Mouse (Mus musculus): ENCODE results near the gene Mark2.
"Not testable (repeated sequence)": the region's sequence is repeated elsewhere in the genome, so short reads cannot be mapped to it uniquely, and the experiment has no call there.

The Mark2 gene

DNA sequence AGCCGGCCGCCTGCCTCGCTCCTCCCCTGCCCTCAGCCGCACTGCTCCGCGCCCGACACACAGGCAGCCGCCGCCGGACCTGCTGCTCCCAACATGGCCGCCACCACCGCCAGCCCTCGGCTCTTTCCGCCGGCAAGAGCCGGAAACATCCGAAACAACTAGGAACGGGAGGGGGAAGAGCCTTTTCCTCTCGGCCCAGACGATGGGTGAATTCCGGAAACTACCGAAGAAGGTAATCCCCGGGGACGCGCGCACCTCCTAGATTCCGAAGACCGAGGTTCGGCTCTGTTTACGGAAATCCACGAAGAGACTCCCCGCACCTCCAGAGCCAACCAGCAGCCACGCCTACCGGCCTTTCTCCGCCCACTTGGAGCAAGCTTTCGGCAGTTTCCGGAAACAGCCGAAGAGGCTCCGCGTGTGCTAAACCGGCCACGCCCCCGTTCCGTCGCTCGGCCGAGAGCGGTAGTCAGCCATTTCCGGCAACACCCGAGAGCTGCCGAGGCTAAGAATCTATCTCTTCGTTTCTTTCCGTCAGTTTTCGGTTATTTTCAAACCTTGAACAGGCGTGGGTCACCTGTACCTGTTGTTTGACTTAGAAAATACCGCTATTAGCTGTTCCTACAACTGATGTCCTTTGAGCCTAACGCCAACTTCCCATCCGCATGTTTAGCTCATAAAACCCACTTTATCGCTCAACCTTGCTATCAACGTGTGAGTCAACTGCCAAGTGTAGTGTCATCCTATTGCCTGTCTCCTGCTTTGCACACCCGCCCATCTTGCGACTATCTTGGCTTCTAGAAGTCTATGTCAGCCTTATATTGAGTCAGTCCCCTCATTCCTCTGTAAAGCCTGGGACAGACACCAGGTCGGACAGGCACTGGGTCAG lies at the start of gene Mark2:
Gene Mark2 (minus strand): TSS at position 349 of the 886 bp plus-strand sequence.
- peak; percentile 100 for DNase-seq

DNA sequence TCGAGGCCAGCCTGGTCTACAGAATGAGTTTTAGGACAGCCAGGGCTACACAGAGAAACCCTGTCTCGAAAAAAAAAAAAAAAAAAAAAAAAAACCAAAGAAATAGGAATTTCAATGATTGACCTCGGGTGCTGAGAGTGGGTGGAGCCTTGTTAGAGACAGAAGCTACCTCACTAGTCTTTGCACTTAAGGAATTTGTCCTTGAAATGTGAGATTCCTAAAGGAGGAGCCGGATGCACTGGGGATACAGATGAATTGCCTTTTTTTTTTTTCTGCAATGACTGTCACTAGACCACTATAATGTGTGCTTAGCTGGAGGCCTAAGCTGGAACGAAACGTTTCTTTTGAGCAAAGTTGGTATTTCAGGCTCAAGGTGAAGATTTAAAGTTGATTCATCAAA lies 46.8 kb upstream of the Mark2 start:
- no peak for DNase-seq

DNA sequence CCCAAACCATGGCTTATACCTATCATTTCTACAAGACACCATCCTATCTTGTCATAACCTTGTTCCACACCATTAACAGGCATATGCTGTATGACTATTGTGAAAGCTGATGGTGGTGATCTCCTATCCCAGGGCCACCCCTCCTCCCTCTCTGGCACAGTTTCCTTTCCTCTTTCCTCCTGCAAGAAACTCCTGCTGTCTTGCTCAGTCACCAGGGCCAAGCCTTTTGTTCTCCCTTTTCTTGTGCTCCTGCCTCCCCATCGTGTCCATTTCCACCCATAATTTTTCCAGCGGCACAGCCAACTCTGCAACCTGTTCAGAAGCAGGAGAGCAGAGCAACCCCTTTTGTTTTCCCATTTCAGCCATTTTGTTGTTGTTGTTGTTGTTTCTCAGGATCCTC lies 44.4 kb upstream of the Mark2 start:
- DNase-seq, result no peak

DNA sequence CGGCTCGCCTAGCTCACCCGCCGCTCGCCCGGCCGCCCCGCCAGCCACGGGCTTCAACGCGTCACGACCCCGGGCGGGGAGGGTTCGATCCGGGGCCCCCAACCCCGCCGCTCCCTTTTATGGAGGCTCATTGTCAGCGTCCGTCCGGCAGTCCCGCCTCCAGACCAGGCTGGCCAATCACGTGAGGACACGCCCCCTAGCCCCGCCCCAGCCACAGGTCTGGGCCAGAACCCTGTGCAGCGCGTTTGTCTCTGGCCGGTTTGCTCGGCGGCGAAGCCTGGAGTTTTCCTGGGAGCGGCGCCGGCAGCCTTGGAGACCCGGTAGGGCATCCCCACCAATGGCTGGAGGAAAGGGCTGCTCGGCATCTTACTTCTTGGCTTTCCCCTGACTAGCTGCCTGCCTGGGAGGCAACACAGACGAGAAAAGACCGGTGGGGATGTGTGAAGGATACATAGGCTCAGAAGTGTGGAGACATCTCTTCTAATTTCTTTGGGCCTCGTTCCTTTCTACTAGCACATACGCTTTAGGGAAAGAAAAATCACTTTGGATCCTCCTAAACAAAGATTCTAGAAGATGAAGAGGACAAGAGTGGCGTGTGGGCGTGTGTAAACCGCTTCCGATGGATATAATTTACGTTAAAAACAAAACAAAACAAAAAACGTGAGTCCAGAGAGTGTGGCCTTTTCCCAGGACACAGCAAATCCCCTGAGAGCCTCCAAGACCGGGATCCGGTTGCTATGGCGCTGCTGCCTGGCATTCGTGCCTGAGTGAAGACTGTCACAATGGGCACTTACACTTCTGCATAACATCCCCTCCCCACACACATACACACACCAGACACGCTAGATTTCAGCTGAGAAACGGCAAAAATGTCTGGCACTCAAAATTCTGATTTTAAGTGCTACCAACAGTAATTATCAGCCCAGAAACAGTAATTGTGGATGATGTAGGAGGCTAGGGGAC lies 41.5 kb upstream of the Mark2 start, which contains the start of gene Spindoc:
Gene Spindoc (minus strand): TSS at position 92 of the 963 bp plus-strand sequence.
- peak; percentile 99 for DNase-seq

DNA sequence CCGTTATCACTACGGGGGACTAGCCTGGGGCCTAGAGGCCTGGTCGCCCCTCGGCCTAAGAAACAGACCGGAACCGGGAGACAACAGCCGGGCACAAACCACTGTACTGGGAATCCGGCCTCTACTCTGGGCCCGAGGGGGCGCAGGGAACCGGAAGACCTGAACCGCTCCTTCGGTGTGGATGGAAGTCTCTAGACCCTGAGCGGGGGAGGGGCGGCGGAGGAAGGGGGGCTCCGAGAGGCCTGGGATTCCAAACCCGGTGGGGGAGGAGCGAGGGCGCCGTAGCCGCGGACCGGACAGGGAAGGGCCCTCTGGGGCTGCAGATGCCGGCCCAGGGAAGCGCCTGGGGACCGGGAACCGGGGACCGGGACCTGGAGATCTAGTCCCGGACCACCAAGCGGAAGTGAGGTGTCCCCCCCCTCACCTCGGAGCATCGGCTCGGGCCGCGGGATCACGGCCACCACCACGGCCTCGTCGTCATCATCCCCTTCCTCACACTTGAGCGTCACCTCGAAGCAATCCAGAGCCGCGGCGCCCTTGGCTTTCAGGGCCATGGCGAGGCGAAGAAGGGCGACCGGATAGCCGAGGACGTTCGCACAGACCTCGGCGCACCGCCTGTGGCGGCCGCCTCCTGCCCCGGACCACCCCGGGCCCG lies 40.7 kb upstream of the Mark2 start:
- DNase-seq, result peak; percentile 58

DNA sequence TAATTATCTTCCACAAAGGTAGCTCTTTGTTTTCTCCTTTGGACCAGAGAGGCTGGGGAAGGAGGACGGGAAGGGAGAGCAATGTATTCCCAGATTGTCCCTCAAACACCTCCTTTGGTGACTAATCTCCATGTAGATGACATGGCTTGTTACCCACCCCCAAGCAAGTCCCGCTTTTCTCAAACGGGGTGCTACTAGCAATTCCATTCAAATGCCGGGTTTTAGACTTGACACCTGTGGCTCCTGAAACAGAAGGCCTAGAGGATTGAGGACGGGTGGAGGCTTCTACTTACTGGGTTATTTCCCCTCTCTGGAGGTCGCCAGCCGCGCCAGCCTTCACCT lies 40.2 kb upstream of the Mark2 start:
- no peak for DNase-seq

DNA sequence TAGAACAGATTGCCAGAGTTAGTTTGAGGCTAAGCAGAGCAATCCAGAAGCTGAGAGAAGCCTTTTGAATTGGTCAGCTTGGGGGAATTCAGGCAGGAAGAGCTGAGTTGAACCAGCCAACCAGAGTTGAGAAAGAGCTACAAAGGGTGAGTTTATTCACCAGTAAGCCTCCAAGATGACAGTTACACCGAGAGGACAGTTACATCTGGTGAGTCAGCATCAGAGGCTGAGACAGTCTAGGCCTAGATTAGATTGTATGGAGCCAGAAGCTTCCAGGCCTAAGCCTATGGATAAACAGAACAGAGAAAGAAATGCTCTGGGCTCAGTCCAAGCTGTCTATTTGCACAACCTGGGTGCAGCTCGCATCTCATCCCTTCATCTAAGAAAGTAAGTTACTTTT lies 36.0 kb upstream of the Mark2 start:
- no peak for DNase-seq

DNA sequence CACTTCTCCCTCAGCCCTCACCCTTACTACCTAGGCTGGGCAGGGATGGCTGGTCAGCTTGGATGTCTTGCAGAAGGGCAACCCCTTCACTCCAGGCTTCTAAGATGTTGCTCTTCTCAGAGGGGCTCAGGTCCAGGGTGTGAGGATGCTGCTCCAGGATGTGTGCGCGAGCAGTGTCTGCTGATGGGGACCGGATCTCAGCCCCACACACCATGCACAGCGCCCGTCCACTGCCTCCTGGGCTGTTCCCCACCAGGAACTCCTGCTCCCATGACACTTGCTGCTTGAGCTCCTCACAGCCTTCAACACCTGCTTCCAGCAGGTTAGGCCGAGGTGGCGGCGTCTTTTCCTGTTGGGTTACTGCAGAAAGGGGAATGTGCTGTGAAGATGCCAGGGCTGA lies 32.8 kb upstream of the Mark2 start:
- DNase-seq, result no peak

DNA sequence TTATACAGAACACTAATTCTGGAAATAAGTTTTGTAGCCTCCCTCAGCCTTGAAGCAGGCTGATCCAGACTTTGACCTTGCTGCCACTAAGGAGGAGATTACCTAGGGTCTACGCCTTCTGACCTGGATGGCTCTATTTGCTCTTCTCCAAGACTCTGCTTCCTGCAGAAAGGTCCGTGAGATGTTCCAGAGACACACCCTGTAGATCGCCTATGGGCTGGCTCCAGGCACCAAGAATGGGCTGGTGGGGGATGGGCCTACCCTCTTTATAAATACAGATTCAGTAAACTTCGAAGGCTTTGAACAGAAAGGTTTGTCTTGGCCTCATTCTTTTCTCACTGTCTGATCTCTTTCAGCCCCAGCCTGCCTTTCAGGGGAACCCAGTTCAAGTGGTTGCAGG lies 27.8 kb upstream of the Mark2 start:
- DNase-seq, result not testable (repeated sequence)

DNA sequence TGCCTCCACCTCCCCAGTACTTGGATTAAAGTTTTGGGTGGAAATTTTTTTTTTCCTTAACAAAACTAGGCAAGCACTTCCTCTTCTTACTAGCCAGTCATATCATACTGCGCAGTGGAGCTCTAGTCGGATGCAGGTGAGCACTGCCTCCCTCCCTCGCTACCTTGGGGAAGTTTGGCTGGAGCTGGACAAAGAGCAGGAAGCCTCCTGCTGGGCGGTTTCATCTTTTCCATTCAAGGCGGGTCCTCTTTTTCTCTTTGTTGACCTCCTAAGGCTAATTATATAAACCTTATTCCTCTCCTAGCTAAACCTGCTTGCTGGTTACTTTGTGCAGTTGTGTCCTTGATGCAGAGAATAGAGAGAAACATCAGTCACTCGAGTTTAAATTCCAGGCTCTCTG lies 12.0 kb upstream of the Mark2 start:
- no peak for DNase-seq

DNA sequence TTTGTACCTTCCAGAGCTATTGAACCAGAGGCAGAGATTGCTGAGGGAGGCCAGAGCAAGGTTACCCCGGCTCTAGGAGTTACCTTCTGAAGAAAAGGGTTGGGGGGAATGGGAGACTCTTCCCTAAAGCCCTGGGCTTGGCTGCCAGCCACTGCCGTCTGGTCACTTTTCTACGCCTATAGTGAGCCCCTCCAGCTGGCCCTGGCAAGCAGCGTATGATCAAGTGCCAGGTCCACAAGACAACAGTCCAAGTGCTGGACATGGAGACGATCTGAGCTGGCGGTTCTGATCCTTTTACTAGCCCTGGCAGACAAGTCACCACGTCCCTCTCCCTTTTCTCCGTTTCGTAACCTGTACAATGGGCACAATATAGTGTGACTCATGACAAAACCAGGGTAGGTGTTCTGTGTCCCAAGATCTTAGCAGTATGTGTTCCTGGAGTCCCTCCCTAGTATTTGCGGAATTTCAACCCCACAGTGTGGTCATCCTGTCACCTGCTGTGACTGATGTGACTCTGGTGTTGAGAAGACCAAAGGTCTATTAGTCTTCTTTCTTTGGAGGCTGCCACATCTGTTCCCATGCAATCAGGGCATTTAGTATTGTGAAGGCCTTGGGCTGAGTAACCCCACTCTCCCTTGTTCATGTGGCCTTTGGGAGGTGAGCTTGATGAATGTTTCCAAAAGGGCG lies 11.3 kb upstream of the Mark2 start:
- no peak for DNase-seq

DNA sequence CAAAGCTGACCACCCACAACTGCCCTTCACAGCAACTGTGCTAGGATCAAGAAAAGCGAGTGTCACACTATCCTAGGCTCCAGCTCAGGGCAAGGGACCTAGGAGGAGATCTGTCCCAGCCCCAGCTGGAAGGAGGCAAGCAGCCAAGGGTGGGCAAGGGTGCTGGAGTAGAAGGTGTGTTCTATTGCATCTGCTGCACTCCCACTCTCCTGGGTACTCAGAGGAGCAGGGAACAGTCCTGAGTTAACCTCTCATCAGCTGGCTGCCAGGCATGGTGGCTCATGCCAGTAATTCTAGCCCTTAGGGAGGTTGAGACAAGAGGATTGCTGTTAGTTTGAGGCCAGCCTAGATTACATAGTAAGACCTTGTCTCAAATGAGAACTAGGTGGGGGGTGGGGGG lies 8.3 kb upstream of the Mark2 start:
- no peak for DNase-seq

DNA sequence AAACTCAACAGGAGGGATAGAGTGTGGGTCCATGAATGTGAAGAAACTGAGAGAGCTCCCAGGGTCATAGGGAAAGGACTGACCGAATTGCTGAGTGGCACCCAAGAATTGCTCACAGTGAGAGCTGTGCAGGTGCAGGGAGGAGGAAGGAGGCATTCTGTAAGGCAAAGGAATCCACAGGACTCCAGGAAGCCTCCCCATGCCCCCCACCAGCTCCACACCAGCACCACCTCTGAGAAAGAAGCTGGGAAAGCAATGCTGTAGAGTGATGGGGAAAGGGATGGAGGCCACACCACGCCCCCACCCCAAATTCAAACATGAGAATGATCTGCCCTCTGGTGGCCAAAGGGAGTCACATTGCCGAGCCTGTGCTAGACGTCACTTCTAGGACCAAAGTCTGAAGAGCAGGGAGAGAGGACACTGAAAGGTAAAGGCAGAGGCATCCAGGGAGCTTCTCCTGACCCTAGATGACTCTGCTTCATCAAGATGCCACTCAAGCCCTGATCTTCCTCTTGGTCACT lies 3.6 kb upstream of the Mark2 start:
- peak; percentile 39 for DNase-seq

DNA sequence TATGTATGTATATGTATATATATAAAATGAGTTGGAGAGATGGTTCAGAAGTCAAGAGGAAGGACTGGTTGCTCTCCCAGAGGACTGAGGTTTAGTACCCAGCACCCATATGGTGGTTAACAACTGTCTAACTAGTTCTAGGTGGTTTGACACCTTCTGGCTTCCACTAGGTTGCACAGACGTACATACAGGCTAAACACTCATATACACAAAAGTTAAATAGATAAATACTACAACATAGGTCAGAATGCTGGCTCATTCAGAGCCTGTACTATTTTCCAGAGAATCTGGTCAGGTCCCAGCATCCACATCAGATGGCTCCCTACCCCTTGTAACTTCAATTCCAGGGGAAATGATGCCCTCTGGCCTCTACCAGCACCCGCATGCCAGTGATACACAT lies 986 bp upstream of the Mark2 start:
- peak; percentile 62 for DNase-seq

DNA sequence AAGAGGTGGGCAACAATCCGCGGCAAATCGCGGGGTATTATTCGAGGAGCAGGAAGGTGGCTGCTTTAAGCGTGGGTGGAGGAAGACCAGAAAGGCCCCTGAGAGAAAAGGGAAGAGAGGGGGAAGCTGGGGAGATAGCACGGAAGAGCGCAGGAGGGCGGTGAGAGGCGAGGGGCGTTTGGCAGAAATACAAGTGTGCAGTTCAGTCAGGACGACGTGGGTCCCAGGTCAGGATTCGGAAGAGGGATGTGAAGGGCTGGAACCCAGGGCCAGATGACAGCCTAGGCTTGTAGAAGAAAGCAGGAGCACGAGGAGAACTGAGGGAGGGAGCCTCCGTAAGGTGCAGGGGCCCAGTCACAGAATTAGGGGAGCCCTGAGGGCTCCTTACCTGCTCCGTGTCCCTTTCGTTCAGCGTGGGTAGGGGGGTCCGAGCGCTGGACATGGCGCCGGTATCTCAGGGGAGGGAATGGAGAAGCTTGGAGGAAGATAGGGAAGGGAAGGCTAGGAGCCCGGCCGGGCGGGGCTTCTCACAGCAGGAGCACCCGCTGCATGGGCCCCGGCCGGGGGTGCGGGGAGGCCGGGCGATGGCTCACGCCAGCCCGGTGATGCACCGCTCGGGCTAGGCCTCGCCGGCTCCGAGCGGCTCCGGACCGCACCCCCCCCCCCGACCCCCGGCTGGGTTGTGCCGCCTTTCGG lies 732 bp downstream of the Mark2 start:
- DNase-seq, result peak; percentile 71

DNA sequence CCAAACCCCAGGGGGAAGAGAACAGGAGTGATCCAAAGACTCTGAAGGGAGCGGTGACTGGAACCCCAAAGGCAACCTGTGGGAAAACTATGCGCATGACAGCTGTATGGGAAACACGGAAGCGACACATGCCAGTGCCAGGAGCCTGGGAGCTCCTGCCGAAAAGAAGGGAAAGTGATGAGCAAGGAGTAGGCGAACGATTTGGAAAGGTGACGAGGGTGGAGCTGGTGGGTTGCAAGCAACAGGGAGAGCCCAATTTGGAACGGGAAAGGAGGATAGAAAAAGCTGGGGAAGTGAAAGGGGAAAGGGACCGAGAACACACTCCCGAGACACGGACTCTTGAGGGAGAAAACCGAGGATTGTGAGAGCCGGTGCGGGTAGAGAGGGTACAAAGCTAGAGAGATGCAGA lies 1.3 kb downstream of the Mark2 start:
- peak; percentile 61 for DNase-seq

DNA sequence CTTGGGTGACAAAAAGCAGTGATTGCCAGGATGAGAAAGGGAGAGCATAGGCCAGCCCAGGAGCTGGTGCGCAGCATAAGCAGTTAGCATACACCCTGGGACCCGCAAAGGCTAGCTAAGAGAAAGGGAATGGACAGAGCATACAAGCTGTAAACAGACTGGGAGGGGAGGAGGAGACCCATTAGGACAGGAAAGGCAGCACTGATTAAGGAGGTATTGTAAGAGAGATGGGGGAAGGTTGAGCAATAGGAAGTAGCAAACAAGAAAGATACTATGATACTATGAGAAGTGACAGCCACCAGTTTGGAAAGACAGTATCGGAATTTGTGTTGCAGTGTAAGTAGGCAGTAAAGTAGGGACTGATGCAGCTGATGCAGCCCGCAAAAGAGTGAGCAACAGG lies 1.8 kb downstream of the Mark2 start:
- peak; percentile 42 for DNase-seq

DNA sequence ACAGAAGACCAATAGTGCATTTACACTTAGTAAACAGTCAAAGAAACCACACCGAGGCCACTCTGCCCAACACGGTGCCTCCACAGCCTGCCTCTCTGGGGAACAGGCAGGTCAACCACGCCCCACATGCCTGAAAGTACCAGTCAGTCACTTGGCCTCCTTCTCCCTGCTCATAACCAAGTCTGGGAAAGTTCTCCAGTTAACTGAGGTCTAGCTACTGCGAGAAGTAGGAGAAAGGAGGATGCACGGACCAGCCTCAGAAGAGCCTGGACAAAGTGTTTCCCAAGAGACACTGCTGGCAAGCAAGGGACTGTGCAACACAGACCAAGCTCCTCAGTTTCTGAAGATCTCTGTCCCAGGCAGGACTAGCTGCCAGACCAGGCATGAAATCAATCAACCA lies 2.6 kb downstream of the Mark2 start:
- DNase-seq, result no peak

DNA sequence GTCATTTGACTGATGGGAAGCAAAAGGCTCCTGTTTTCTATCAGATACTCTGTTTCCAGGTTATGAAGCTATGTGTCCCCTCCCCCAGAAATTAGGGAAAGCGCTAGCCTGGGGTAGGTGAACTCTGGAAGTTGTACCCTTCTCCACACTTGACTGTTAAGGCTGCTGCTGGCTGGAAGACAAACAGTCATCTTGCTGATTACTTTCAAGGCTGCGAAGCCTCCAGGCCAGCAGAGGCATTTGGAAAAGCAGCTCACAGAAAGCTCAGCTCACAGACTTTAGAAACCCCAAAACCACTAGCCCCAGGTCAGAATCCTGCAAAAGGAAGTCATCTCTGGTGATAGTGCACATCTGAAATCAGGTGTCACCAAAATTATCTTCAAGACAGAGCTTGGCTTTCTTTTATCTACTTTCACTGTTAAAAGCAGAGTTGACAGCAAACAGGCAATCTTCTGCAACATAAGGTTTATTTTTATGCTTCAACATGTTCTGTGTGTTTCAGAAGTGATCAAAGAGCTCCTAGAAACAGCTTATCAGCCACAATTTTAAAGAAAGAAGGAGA lies 3.8 kb downstream of the Mark2 start:
- no peak for DNase-seq

DNA sequence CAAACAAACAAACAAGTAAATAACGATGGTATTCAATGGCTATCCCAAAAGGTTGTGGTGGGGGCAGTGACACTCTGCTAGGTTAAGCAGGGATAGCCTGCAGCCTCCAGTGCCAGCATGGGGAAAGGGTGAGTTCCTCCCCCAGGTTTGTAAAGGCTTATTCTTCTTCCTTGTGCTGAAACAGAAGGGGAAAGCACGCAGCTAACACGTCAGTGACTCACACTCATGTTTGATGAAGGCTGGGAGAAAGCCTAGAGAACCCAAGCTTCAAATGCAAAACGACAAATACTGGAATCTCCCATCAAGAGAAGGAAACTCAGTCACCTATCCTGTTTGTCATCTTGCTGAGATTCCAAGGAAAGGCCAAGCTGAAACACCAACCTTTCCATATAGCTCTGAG lies 6.0 kb downstream of the Mark2 start:
- DNase-seq, result no peak

DNA sequence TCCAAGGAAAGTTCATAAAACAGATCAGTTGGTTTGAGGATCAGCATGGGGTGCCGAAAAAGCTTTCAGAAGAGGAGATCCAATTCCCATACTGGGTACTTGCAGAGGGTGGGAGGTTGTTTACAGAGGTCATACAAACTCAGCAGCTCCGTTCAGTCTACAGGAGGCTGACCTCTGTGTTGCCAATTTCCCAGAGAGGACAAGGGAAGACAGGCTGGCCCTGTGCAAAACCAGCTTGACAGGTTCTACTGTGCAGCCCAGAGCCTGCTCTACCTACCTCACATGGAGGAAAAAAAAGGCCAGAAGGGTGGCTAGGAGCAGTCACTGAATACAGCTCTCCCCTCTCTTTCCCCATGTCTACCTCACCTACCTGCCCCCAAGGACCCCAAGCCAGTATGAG lies 7.6 kb downstream of the Mark2 start:
- DNase-seq, result no peak

Measured in cerebellum, adult 9-10 months (tissue).